Comparison of ENCODE assay signal across 32 mouse cellular contexts in genomic region chr8:11967670-11968069, GRCm38 (mm10).
"Had no signal": no experiment of that assay in that cellular context is flagged by ENCODE, and none has a peak within 500 bp of the region (broad histone marks: within the 10 kb centered on the region; RNA-seq: fewer than 3 reads in every experiment).

No protein-coding gene starts in this region.

- H3K27ac ChIP-seq: limb, embryonic 10.5 days; limb, embryonic 12.5 days; limb, embryonic 13.5 days; limb, embryonic 15.5 days; liver, embryonic 12.5 days; liver, embryonic 13.5 days; liver, embryonic 14.5 days; liver, embryonic 15.5 days; lung, embryonic 15.5 days; macrophage; midbrain, embryonic 10.5 days; midbrain, embryonic 12.5 days; midbrain, embryonic 13.5 days; midbrain, embryonic 15.5 days; neural tube, embryonic 12.5 days had no signal

- H3K27me3 ChIP-seq: limb, embryonic 12.5 days; limb, embryonic 13.5 days; limb, embryonic 15.5 days; liver, embryonic 12.5 days; liver, embryonic 13.5 days; liver, embryonic 15.5 days; lung, embryonic 15.5 days; midbrain, embryonic 13.5 days had no signal

- H3K4me3 ChIP-seq: limb, embryonic 10.5 days; limb, embryonic 12.5 days; limb, embryonic 13.5 days; limb, embryonic 15.5 days; liver, embryonic 12.5 days; liver, embryonic 13.5 days; liver, embryonic 15.5 days; lung, embryonic 15.5 days; megakaryocyte, embryonic 14.5 days; midbrain, embryonic 10.5 days; midbrain, embryonic 12.5 days; midbrain, embryonic 13.5 days; midbrain, embryonic 15.5 days; myocyte; neural tube, embryonic 12.5 days had no signal

- H3K9me3 ChIP-seq: limb, embryonic 10.5 days; limb, embryonic 12.5 days; limb, embryonic 13.5 days; limb, embryonic 15.5 days; liver, embryonic 12.5 days; liver, embryonic 13.5 days; liver, embryonic 15.5 days; lung, embryonic 15.5 days; megakaryocyte, embryonic 14.5 days; midbrain, embryonic 10.5 days; midbrain, embryonic 12.5 days; midbrain, embryonic 13.5 days; midbrain, embryonic 15.5 days; neural tube, embryonic 12.5 days had no signal

- ATAC-seq: liver, embryonic 12.5 days; liver, postnatal 0 days; lung, postnatal 0 days; midbrain, embryonic 13.5 days; midbrain, embryonic 15.5 days; midbrain, embryonic 16.5 days had no signal

- H3K4me2 ChIP-seq: limb, embryonic 12.5 days; limb, embryonic 13.5 days; limb, embryonic 15.5 days; liver, embryonic 11.5 days; liver, embryonic 12.5 days; liver, embryonic 13.5 days; liver, embryonic 15.5 days; lung, embryonic 14.5 days; lung, embryonic 15.5 days; midbrain, embryonic 11.5 days; midbrain, embryonic 12.5 days; midbrain, embryonic 13.5 days; midbrain, embryonic 15.5 days; neural tube, embryonic 12.5 days had no signal

- DNase-seq: left cerebral cortex, postnatal 4 days; liver; liver, embryonic 13.5 days; liver, postnatal 0 days; lung, adult 18-20 months; lung, adult 2 months; lung, embryonic 14.5 days; lung, postnatal 10 days; lung, postnatal 14 days; lung, postnatal 36 days; lung, postnatal 4 days; midbrain, embryonic 14.5 days had no signal

- H3K4me1 ChIP-seq: limb, embryonic 10.5 days; limb, embryonic 12.5 days; limb, embryonic 13.5 days; limb, embryonic 15.5 days; liver, embryonic 12.5 days; liver, embryonic 13.5 days; liver, embryonic 15.5 days; lung, embryonic 15.5 days; megakaryocyte, embryonic 14.5 days; midbrain, embryonic 10.5 days; midbrain, embryonic 12.5 days; midbrain, embryonic 13.5 days; midbrain, embryonic 15.5 days; neural tube, embryonic 12.5 days had no signal

- H3K9ac ChIP-seq: limb, embryonic 12.5 days; limb, embryonic 13.5 days; limb, embryonic 15.5 days; liver, embryonic 12.5 days; liver, embryonic 13.5 days; liver, embryonic 14.5 days; liver, embryonic 15.5 days; liver, postnatal 0 days; lung, embryonic 14.5 days; lung, embryonic 15.5 days; midbrain, embryonic 12.5 days; midbrain, embryonic 13.5 days; midbrain, embryonic 15.5 days; neural tube, embryonic 12.5 days had no signal

- H3K36me3 ChIP-seq: limb, embryonic 10.5 days; limb, embryonic 12.5 days; limb, embryonic 13.5 days; limb, embryonic 15.5 days; liver, embryonic 12.5 days; liver, embryonic 13.5 days; liver, embryonic 15.5 days; lung, embryonic 15.5 days; midbrain, embryonic 10.5 days; midbrain, embryonic 12.5 days; midbrain, embryonic 13.5 days; midbrain, embryonic 15.5 days; neural tube, embryonic 12.5 days had no signal
